Mouse (Mus musculus) intestine, postnatal 0 days (tissue): ENCODE data around the gene Guca2a. TPM values are rescaled to one million over a fixed set of nuclear protein-coding genes. Genes with fewer than 3 reads are reported as not detected.
A peak's percentile ranks its signal among the peaks of the same experiment; 100 is the strongest.

Source experiments
- ATAC-seq: fragments of 200-750 bp; cut with Nextera tagmentation; 2 replicates; pipeline ENCODE4 v1.8.0; 2017; ENCODE audit warnings: mild to moderate bottlenecking, moderate TSS enrichment, moderate library complexity
- H3K27ac ChIP-seq: fragments of 300-500 bp; sonication (generic); 2 replicates; pipeline ENCODE4 v1.5.1; 2014; ENCODE audit warnings: mild to moderate bottlenecking, low read depth, low read length, moderate library complexity
- H3K27me3 ChIP-seq: fragments of 300-500 bp; sonication (generic); replicated peaks from 2 replicates; pipeline ENCODE4 v1.6.1; 2014; ENCODE audit warnings: low read length, mixed read lengths; ENCODE audit not compliant: control insufficient read depth, insufficient read depth
- H3K36me3 ChIP-seq: fragments of 300-500 bp; sonication (generic); 2 replicates; pipeline ENCODE4 v1.6.1; 2014; ENCODE audit warnings: mild to moderate bottlenecking, moderate library complexity; ENCODE audit not compliant: control insufficient read depth, insufficient read depth
- H3K4me1 ChIP-seq: fragments of 300-500 bp; sonication (generic); replicated peaks from 2 replicates; pipeline ENCODE4 v1.6.1; 2014; ENCODE audit warnings: antibody characterized with exemption, low read length, mixed read lengths; ENCODE audit not compliant: control insufficient read depth, insufficient read depth
- H3K4me2 ChIP-seq: fragments of 300-500 bp; sonication (generic); replicated peaks from 2 replicates; pipeline ENCODE4 v1.6.1; 2014; ENCODE audit warnings: low read depth, mild to moderate bottlenecking, moderate library complexity
- H3K4me3 ChIP-seq: fragments of 300-500 bp; sonication (generic); 2 replicates; pipeline ENCODE4 v1.5.1; 2014; ENCODE audit warnings: low read depth, low read length
- H3K9ac ChIP-seq: fragments of 300-500 bp; sonication (generic); 2 replicates; pipeline ENCODE4 v1.6.1; 2014; ENCODE audit warnings: mild to moderate bottlenecking, low read depth, low read length
- H3K9me3 ChIP-seq: fragments of 300-500 bp; sonication (generic); 2 replicates; pipeline ENCODE4 v1.6.1; 2016; ENCODE audit warnings: mixed run types; ENCODE audit not compliant: control insufficient read depth
- CTCF ChIP-seq: sonication (generic); IDR thresholded peaks from 2 replicates; pipeline ENCODE4 v1.5.1; 2016; ENCODE audit warnings: low read depth, mild to moderate bottlenecking, control low read depth, antibody characterized with exemption, moderate library complexity
- WGBS: fragments of 180-500 bp; shearing (Covaris S2); extraction: QIAGEN DNeasy Blood & Tissue Kit; methylation state at CpG from one replicate; pipeline ENCODE4 v1.1.7; 2014; 5-methylcytosine and 5-hydroxymethylcytosine counted together
- polyA plus RNA-seq: library from polyadenylated mRNA; unstranded; fragments of >200 nt; fragmentation: Nextera tagmentation; extraction: Ambion mirVana; gene quantifications from 2 replicates; pipeline ENCODE4 v1.2.1, GENCODE M21; 2015

Guca2a gene
- polyA plus RNA-seq, 1 experiment from 2014 or later: 1,981 TPM

DNA sequence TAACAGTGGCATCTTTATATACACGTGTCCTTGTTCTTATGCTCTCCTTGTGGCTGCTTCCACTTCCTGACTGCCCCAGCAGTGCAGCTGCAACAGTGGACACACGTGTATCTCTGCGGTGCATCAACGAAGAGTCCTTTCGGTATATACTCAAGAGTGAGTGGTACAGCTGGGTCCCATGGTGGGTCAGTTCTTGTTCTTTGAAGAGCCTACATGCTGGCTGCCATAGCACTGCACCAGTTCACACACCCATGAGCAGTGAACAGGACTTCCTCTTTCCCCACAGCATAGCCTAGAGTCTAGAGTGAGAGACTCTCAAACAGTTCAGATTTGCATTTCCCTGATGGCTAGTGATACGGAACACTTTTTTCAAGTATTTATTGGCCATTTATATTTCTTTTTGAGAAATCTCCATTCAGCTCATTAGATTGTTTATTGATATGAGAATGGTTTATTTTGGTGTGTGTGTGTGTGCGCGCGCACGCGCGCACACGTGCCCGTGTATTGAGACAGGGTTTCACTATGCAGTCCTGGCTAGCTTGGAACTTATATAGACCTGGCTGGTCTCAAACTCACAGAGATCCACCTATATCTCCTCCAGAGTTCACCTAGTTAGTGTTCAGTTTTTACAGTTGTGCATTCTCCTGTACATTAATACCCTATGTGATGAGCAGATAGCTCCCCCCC lies 26.0 kb downstream of the Guca2a start:
- H3K9ac ChIP-seq: no peak overlapping the region
- WGBS: 91% methylated on average over 14 of the region's 14 CpGs
- no peak for ATAC-seq

GRCm38 (mm10) chr4:119665166-119665565 lies 27.7 kb downstream of the Guca2a start:
- H3K4me2 ChIP-seq: no peak overlapping the region
- no peak for ATAC-seq

More for the DNA sequence above, 26.0 kb downstream of the Guca2a start:
- H3K4me3 ChIP-seq: no peak overlapping the region
- H3K4me2 ChIP-seq: no peak overlapping the region
- no peak for TF ChIP-seq CTCF
- no peak overlapping the region for H3K27ac ChIP-seq
- H3K9me3 ChIP-seq: no peaks in the 10 kb centered on the region
- H3K4me1 ChIP-seq: no peaks in the 10 kb centered on the region; the same call in 1 of the 2 replicates
- H3K27me3 ChIP-seq: no peaks in the 10 kb centered on the region
- no peaks in the 10 kb centered on the region for H3K36me3 ChIP-seq

DNA sequence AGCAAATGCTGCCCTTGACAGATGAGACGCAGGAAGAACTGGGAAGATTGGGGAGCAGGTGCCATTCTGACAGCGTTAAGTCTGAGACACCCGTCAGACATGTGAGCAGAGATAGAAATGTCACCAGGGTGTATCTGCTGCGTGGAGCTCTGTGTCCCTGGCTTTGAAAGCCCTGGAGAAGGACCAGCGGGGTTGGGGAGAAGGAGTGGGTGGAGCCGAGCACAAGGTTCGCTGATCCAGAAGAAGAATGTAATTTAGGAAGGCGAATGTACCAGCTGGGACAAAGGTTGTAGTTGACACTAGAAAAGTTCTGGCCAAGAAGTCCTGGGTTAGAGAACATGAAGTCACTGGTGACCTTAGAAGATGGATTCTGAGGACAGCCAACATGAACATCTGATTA lies 28.6 kb downstream of the Guca2a start:
- H3K27me3 ChIP-seq: 0 out of 2 replicates have a peak, but pooled peaks cover 2% of the 10 kb centered on the region
- no peak overlapping the region for H3K4me2 ChIP-seq
- no peak overlapping the region for H3K4me3 ChIP-seq
- ATAC-seq: no peak
- peak overlapping the region; percentile 64; the same call in 1 of the 2 replicates for H3K27ac ChIP-seq
- no peak for TF ChIP-seq CTCF
- WGBS: 39% methylated on average over 8 of the region's 8 CpGs
- no peaks in the 10 kb centered on the region for H3K36me3 ChIP-seq
- no peak overlapping the region for H3K9ac ChIP-seq
- no peaks in the 10 kb centered on the region for H3K9me3 ChIP-seq
- H3K4me1 ChIP-seq: no peaks in the 10 kb centered on the region

More at GRCm38 (mm10) chr4:119665166-119665565, 27.7 kb downstream of the Guca2a start:
- 83% methylated on average over 2 of the region's 2 CpGs for WGBS
- H3K9me3 ChIP-seq: no peaks in the 10 kb centered on the region
- H3K4me1 ChIP-seq: no peaks in the 10 kb centered on the region
- no peak overlapping the region for H3K9ac ChIP-seq
- TF ChIP-seq CTCF: no peak
- no peaks in the 10 kb centered on the region for H3K36me3 ChIP-seq
- H3K27ac ChIP-seq: no peak overlapping the region
- 0 out of 2 replicates have a peak, but pooled peaks cover under 1% of the 10 kb centered on the region for H3K27me3 ChIP-seq
- H3K4me3 ChIP-seq: no peak overlapping the region

- 27% methylated on average over 5 of the region's 5 CpGs for WGBS
- no peaks in the 10 kb centered on the region for H3K36me3 ChIP-seq
- 0 out of 2 replicates have a peak, but pooled peaks have one; percentile 14 for ATAC-seq
- no peak overlapping the region for H3K4me3 ChIP-seq
- no peaks in the 10 kb centered on the region for H3K4me1 ChIP-seq
- TF ChIP-seq CTCF: peak; percentile 94
- H3K27me3 ChIP-seq: 0 out of 2 replicates have a peak, but pooled peaks cover 2% of the 10 kb centered on the region
- H3K9ac ChIP-seq: no peak overlapping the region
- H3K27ac ChIP-seq: no peak overlapping the region
- H3K4me2 ChIP-seq: no peak overlapping the region
- no peaks in the 10 kb centered on the region for H3K9me3 ChIP-seq
Measured at GRCm38 (mm10) chr4:119667454-119667853, 29.9 kb downstream of the Guca2a start.

DNA sequence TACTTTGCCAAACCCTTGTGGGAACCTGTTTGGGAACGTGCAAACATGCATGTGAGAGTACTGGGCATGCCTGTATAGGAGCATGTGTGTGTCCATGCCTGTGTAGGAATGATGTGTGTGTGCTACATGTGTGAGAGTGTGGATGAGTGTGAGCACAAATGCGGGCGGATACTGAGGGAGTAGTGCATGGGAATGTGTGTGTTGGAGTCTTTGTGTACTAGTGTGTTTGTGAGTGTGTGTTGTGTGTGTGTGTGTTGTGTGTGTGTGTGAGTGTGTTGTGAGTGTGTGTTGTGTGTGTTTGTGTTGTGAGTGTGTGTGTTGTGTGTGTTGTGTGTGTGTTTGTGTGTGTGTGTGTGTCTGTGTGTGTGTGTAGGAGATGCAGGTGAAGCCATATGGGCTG lies 30.7 kb downstream of the Guca2a start:
- no peak overlapping the region for H3K27ac ChIP-seq
- 89% methylated on average over 3 of the region's 3 CpGs for WGBS
- 0 out of 2 replicates have a peak, but pooled peaks cover 2% of the 10 kb centered on the region for H3K27me3 ChIP-seq
- H3K36me3 ChIP-seq: no peaks in the 10 kb centered on the region
- H3K9me3 ChIP-seq: no peaks in the 10 kb centered on the region
- no peak for ATAC-seq
- no peak overlapping the region for H3K9ac ChIP-seq
- no peak for TF ChIP-seq CTCF
- no peaks in the 10 kb centered on the region for H3K4me1 ChIP-seq
- no peak overlapping the region for H3K4me2 ChIP-seq
- no peak overlapping the region for H3K4me3 ChIP-seq

DNA sequence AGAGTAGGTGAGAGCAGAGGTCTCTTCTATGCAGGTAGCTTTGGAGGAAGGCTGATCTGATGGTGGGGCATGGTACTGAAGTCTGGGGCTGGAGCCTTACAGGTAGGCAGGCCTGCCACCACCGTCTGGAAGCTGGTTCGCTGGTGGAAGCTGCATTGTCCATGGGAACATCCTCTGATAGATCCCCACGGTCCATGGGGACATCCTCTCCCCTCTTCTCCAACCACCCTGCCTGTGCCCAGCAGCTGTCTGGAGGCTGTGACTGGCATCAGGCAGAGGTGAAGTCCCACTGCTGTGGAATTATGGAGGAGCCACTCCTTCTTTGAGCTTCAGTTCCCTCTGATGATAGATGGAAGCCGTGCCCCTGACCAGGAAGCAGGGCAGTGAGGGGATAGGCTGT lies 31.1 kb downstream of the Guca2a start:
- no peak for ATAC-seq
- Histone ChIP-seq H3K9me3 (no peaks in the 10 kb centered on the region), H3K9ac (no peak overlapping the region), H3K27me3 (0 out of 2 replicates have a peak, but pooled peaks cover 2% of the 10 kb centered on the region), H3K4me3 (no peak overlapping the region), H3K27ac (no peak overlapping the region), H3K36me3 (no peaks in the 10 kb centered on the region), H3K4me2 (no peak overlapping the region), H3K4me1 (no peaks in the 10 kb centered on the region)
- WGBS: 84% methylated on average over 4 of the region's 4 CpGs
- TF ChIP-seq CTCF: no peak
